Mouse (Mus musculus): ENCODE measurements around the gene Gm5152. TPM values are rescaled to one million over a fixed set of nuclear protein-coding genes. Genes with fewer than 3 reads are reported as not detected.
"Not testable (repeated sequence)": the region's sequence is repeated elsewhere in the genome, so short reads cannot be mapped to it uniquely, and the experiment has no call there.

Gm5152 gene
- not detected in 2 replicates for polyA plus RNA-seq (2016; fragmentation: Nextera tagmentation; extraction: Ambion mirVana)

GRCm38 (mm10) chr5:10246426-10246825 lies at the start of gene Gm5152:
TSS of gene Gm5152 (minus strand) at chr5:10246526.
- not testable (repeated sequence) for H3K27ac ChIP-seq; DNase-seq (ENCODE audit: extremely low spot score, low spot score); H3K36me3 ChIP-seq (replicated peaks); H3K4me3 ChIP-seq; H3K4me1 ChIP-seq; H3K27me3 ChIP-seq (ENCODE audit: poor library complexity, severe bottlenecking); H3K9me3 ChIP-seq
- WGBS: no CpG with 5 or more reads among the region's 1 CpGs

GRCm38 (mm10) chr5:10254768-10255167 lies 8.4 kb upstream of the Gm5152 start:
- H3K4me3 ChIP-seq; H3K4me1 ChIP-seq; DNase-seq (ENCODE audit: extremely low spot score, low spot score); H3K36me3 ChIP-seq (replicated peaks); H3K9me3 ChIP-seq; H3K27ac ChIP-seq; H3K27me3 ChIP-seq (ENCODE audit: poor library complexity, severe bottlenecking): not testable (repeated sequence)
- WGBS: 79% methylated on average over 1 of the region's 1 CpGs

GRCm38 (mm10) chr5:10245770-10246169 lies 556 bp downstream of the Gm5152 start:
- DNase-seq (ENCODE audit: extremely low spot score, low spot score); H3K36me3 ChIP-seq (replicated peaks); H3K9me3 ChIP-seq; H3K27ac ChIP-seq; H3K4me1 ChIP-seq; H3K27me3 ChIP-seq (ENCODE audit: poor library complexity, severe bottlenecking); H3K4me3 ChIP-seq: not testable (repeated sequence)

GRCm38 (mm10) chr5:10240436-10240835 lies 5.9 kb downstream of the Gm5152 start:
- not testable (repeated sequence) for H3K9me3 ChIP-seq; H3K4me1 ChIP-seq; H3K27ac ChIP-seq; H3K27me3 ChIP-seq (ENCODE audit: poor library complexity, severe bottlenecking); H3K36me3 ChIP-seq (replicated peaks); DNase-seq (ENCODE audit: extremely low spot score, low spot score); H3K4me3 ChIP-seq
- WGBS: 93% methylated on average over 3 of the region's 3 CpGs

GRCm38 (mm10) chr5:10220317-10220716 lies 26.0 kb downstream of the Gm5152 start:
- Histone ChIP-seq H3K4me3 (no peak overlapping the region), H3K27me3 (ENCODE audit: poor library complexity, severe bottlenecking) (no peaks in the 10 kb centered on the region), H3K9me3 (no peaks in the 10 kb centered on the region), H3K27ac (no peak overlapping the region), H3K36me3 (replicated peaks) (no peaks in the 10 kb centered on the region), H3K4me1 (no peaks in the 10 kb centered on the region)
- DNase-seq (ENCODE audit: extremely low spot score, low spot score): no peak

GRCm38 (mm10) chr5:10203067-10203466 lies 43.3 kb downstream of the Gm5152 start:
- Histone ChIP-seq H3K27ac (no peak overlapping the region), H3K36me3 (replicated peaks) (no peaks in the 10 kb centered on the region), H3K27me3 (ENCODE audit: poor library complexity, severe bottlenecking) (no peaks in the 10 kb centered on the region), H3K4me3 (no peak overlapping the region), H3K9me3 (no peaks in the 10 kb centered on the region), H3K4me1 (no peaks in the 10 kb centered on the region)
- DNase-seq (ENCODE audit: extremely low spot score, low spot score): no peak
- 93% methylated on average over 1 of the region's 1 CpGs for WGBS

- 78% methylated on average over 1 of the region's 1 CpGs for WGBS
- Histone ChIP-seq H3K4me1 (no peaks in the 10 kb centered on the region), H3K4me3 (no peak overlapping the region)
Measured at GRCm38 (mm10) chr5:10196880-10197279, 49.4 kb downstream of the Gm5152 start.

More at GRCm38 (mm10) chr5:10196880-10197279, 49.4 kb downstream of the Gm5152 start:
- Histone ChIP-seq H3K36me3 (replicated peaks) (no peaks in the 10 kb centered on the region), H3K27ac (no peak overlapping the region), H3K27me3 (ENCODE audit: poor library complexity, severe bottlenecking) (no peaks in the 10 kb centered on the region), H3K9me3 (no peaks in the 10 kb centered on the region)
- DNase-seq (ENCODE audit: extremely low spot score, low spot score): no peak
